Comparison of ENCODE assay signal across 16 mouse cellular contexts in the genomic region with DNA sequence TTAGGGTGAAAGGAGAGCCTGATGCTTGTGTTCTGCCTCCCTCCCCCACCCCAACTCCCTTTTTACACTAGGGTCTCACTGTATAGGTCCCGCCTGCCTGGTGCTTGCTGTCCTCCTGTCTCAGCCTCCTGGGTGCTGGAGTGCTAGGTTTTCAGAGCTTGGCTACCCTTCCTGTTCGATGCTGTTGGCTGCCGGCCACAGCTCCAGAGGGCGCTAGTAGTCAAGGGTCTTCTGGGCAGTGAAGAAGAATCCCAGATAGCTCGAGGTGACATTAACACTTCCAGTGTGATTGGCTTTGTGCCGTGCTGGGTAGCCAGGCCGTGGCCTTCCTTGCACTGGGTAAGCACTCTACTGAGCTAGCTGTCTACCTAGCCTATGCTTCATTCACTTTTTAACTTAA. TPM values are rescaled to one million over a fixed set of nuclear protein-coding genes. Genes with fewer than 3 reads are reported as not detected.
DNase-seq lines count a peak whose midpoint lies in the region; ATAC-seq and TF ChIP-seq lines count a peak whose summit lies in the region.
"Had no signal": no experiment of that assay in that cellular context is flagged by ENCODE, and none has a peak within 500 bp of the region (broad histone marks: within the 10 kb centered on the region; RNA-seq: fewer than 3 reads in every experiment).

No protein-coding gene starts in this region.

- no peaks in the 10 kb centered on the region for H3K4me1 ChIP-seq in kidney, adult 2 months (ENCODE audit: control insufficient read depth, insufficient read depth, low read length)
- H3K4me1 ChIP-seq in lung, postnatal 0 days (ENCODE audit: insufficient read depth, low read depth, low read length): no peaks in the 10 kb centered on the region
- H3K4me1 ChIP-seq: embryonic facial prominence, embryonic 10.5 days; forebrain, embryonic 13.5 days; intestine, embryonic 15.5 days; liver, embryonic 13.5 days; midbrain, embryonic 13.5 days had no signal

- ATAC-seq in lung, postnatal 0 days: no peak
- ATAC-seq: forebrain, embryonic 13.5 days; intestine, embryonic 15.5 days; midbrain, embryonic 13.5 days had no signal

- H3K4me3 ChIP-seq in kidney, adult 2 months (ENCODE audit: insufficient read depth, low read depth, low read length): no peak overlapping the region
- H3K4me3 ChIP-seq in lung, postnatal 0 days (ENCODE audit: low read depth, low read length): no peak overlapping the region
- H3K4me3 ChIP-seq: embryonic facial prominence, embryonic 10.5 days; forebrain, embryonic 13.5 days; intestine, embryonic 15.5 days; liver, embryonic 13.5 days; midbrain, embryonic 13.5 days had no signal

- no peaks in the 10 kb centered on the region for H3K9me3 ChIP-seq in lung, postnatal 0 days (ENCODE audit: low read length)
- H3K9me3 ChIP-seq: embryonic facial prominence, embryonic 10.5 days; forebrain, embryonic 13.5 days; intestine, embryonic 15.5 days; liver, embryonic 13.5 days; midbrain, embryonic 13.5 days had no signal

- H3K9ac ChIP-seq in lung, postnatal 0 days (replicated peaks; ENCODE audit: low read depth): no peak overlapping the region
- H3K9ac ChIP-seq: forebrain, embryonic 13.5 days; hindbrain, embryonic 14.5 days; intestine, embryonic 15.5 days; liver, embryonic 13.5 days; midbrain, embryonic 13.5 days had no signal

- 0 out of 2 replicates have a peak, but pooled peaks have one; percentile 7 for TF ChIP-seq CTCF in kidney, adult 2 months (conservative IDR thresholded peaks at IDR 0.05; ENCODE audit: insufficient read depth, insufficient read length, low read depth, low read length)
- TF ChIP-seq CTCF in lung, postnatal 0 days (IDR thresholded peaks at IDR 0.05): peak; percentile 40

- H3K4me2 ChIP-seq in lung, postnatal 0 days (replicated peaks; ENCODE audit: low read depth, low read length): no peak overlapping the region
- H3K4me2 ChIP-seq: forebrain, embryonic 13.5 days; hindbrain, embryonic 14.5 days; intestine, embryonic 15.5 days; liver, embryonic 13.5 days; midbrain, embryonic 13.5 days had no signal

- no peaks in the 10 kb centered on the region for H3K27me3 ChIP-seq in kidney, adult 2 months (replicated peaks; ENCODE audit: control insufficient read depth, insufficient read depth, low read length)
- no peaks in the 10 kb centered on the region for H3K27me3 ChIP-seq in lung, postnatal 0 days (replicated peaks; ENCODE audit: insufficient read depth, low read length)
- H3K27me3 ChIP-seq: forebrain, embryonic 13.5 days; intestine, embryonic 15.5 days; liver, embryonic 13.5 days; midbrain, embryonic 13.5 days had no signal

- no peaks in the 10 kb centered on the region for H3K36me3 ChIP-seq in kidney, adult 2 months (ENCODE audit: control insufficient read depth, insufficient read depth, low read length)
- no peaks in the 10 kb centered on the region; the same call in 1 of the 2 replicates for H3K36me3 ChIP-seq in lung, postnatal 0 days (ENCODE audit: insufficient read depth, low read length)

- TF ChIP-seq EP300 in lung, postnatal 0 days (IDR thresholded peaks at IDR 0.05): no peak

- DNase-seq in cerebellum, postnatal 14 days: peak; percentile 15 to 17
- no peak for DNase-seq in cerebellum, adult 9-10 months
- DNase-seq in kidney, adult 2 months: peak; percentile 2
- DNase-seq in kidney, adult 11 months: no peak
- no peak for DNase-seq in lung, postnatal 0 days (ENCODE audit: low spot score)
- DNase-seq in lung, postnatal 4 days: no peak
- peak; percentile 32 for DNase-seq in ES-CJ7 (ENCODE audit: low read depth, low spot score)
- no peak for DNase-seq in adrenal gland, adult (ENCODE audit: inconsistent age in 2 of 2, low spot score in 1 of 2)
- DNase-seq: cerebellum, postnatal 36 days; gastrocnemius, postnatal 25 days; liver, embryonic 13.5 days had no signal

- TF ChIP-seq POLR2A in kidney, adult 2 months (IDR thresholded peaks at IDR 0.05; ENCODE audit: low read depth, low read length): no peak

- H3K27ac ChIP-seq in kidney, adult 2 months (ENCODE audit: insufficient read depth, low read depth, low read length): no peak overlapping the region
- H3K27ac ChIP-seq in lung, postnatal 0 days (ENCODE audit: low read length): no peak overlapping the region
- H3K27ac ChIP-seq: embryonic facial prominence, embryonic 10.5 days; forebrain, embryonic 13.5 days; hindbrain, embryonic 14.5 days; intestine, embryonic 15.5 days; liver, embryonic 13.5 days; midbrain, embryonic 13.5 days had no signal

- WGBS in kidney, adult 2 months: 68% methylated on average over 7 of the region's 7 CpGs
- WGBS in lung, postnatal 0 days: 72% methylated on average over 7 of the region's 7 CpGs

RNA-seq across cellular contexts. Expression of a gene that starts 22.4 kb away (rescaled TPM):
- polyA plus RNA-seq in kidney, adult 2 months (2012; rRNA removed): 7.3 and 8.9 TPM in 2 replicates
- polyA plus RNA-seq in lung, postnatal 0 days (2015; fragmentation: Nextera tagmentation; extraction: Ambion mirVana): 22.3 and 25.9 TPM in 2 replicates

RNA-seq across cellular contexts. Expression of a gene that starts 22.5 kb away (rescaled TPM):
- polyA plus RNA-seq in kidney, adult 2 months (2012; rRNA removed): 28.1 and 32.1 TPM in 2 replicates
- polyA plus RNA-seq in lung, postnatal 0 days (2015; fragmentation: Nextera tagmentation; extraction: Ambion mirVana): 101 and 118 TPM in 2 replicates

Comparison
In these comparisons a context has a peak if more than half of its experiments do, and no peak if none do; other contexts are left out.
1. DNase-seq: peak in cerebellum, postnatal 14 days (2 of 2), kidney, adult 2 months (single experiment) and ES-CJ7 (single experiment); none in cerebellum, adult 9-10 months (single experiment), kidney, adult 11 months (single experiment), lung, postnatal 0 days (single experiment), lung, postnatal 4 days (0 of 2) and adrenal gland, adult (0 of 2).